Comparison of ENCODE assay signal across 8 mouse cellular contexts in the genomic region with DNA sequence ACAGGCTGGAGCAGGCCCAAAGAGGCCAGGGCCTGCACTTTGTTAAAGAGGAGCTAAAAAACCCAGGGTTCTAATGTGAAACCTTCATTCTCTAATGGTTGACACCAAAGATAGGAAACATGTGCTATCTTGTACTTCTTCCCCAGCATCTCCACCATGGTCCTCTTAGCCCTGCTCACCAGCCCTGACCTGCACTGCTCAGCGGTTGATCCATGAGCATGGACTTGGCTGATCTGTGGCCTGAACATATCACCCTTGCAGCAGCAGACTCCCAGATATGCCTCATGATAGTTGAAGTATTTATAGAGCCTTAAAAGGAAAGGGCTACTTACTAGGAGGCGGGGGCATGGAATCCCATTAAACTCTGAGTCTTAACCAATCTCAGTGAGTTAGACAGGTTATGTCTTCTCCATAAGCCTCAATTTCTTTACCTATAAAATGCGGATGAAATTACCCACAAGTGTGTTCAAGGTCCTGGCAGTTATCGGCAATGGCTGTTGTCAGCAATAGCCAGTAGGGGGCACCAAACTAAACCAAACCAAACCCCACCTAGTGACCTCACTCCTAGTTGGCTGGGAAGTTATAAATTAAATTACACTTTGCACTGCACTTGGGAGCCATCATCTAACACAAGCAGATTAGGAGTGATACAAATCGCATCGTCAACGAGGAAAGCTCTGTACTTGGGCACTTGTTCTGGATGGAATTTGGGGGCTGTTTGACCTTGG. TPM values are rescaled to one million over a fixed set of nuclear protein-coding genes. Genes with fewer than 3 reads are reported as not detected.
A peak's percentile ranks its signal among the peaks of the same experiment; 100 is the strongest.
DNase-seq lines count a peak whose midpoint lies in the region; ATAC-seq and TF ChIP-seq lines count a peak whose summit lies in the region.

No protein-coding gene starts in this region.

- ATAC-seq in embryonic facial prominence, embryonic 11.5 days (replicated peaks; ENCODE audit: insufficient number of reproducible peaks, low FRiP score, low TSS enrichment, low read depth): peak; percentile 70
- peak; percentile 62 for ATAC-seq in intestine, postnatal 0 days
- peak; percentile 61; the same call in 1 of the 2 replicates for ATAC-seq in midbrain, embryonic 11.5 days (ENCODE audit: low FRiP score)

- no peaks in the 10 kb centered on the region for H3K36me3 ChIP-seq in embryonic facial prominence, embryonic 11.5 days (replicated peaks; ENCODE audit: control insufficient read depth, insufficient read depth, low read depth, low read length)
- H3K36me3 ChIP-seq in intestine, postnatal 0 days (ENCODE audit: control insufficient read depth, insufficient read depth): no peaks in the 10 kb centered on the region
- H3K36me3 ChIP-seq in midbrain, embryonic 11.5 days (ENCODE audit: control insufficient read depth, insufficient read depth, low read length): no peaks in the 10 kb centered on the region
- no peaks in the 10 kb centered on the region for H3K36me3 ChIP-seq in spleen, adult 2 months (ENCODE audit: control insufficient read depth, insufficient read depth, low read length)

- intact Hi-C loops in left cerebral cortex, postnatal 36 days (cut with DNase I): loop anchor here (5.0 to 10.0 kb wide), 2 partner anchors 170 to 853 kb away; partner anchors contain the start of gene Anks6

- no peak overlapping the region for H3K27ac ChIP-seq in embryonic facial prominence, embryonic 11.5 days (replicated peaks; ENCODE audit: low read depth, low read length)
- H3K27ac ChIP-seq in intestine, postnatal 0 days (ENCODE audit: low read depth, low read length): no peak overlapping the region
- H3K27ac ChIP-seq in midbrain, embryonic 11.5 days (ENCODE audit: low read depth, low read length): no peak overlapping the region
- no peak overlapping the region for H3K27ac ChIP-seq in spleen, adult 2 months (ENCODE audit: insufficient read depth, low read length)

- H3K4me2 ChIP-seq in embryonic facial prominence, embryonic 11.5 days (ENCODE audit: low read depth, low read length): peak overlapping the region; percentile 42
- H3K4me2 ChIP-seq in intestine, postnatal 0 days (replicated peaks; ENCODE audit: low read depth): peak overlapping the region; percentile 53
- peak overlapping the region; percentile 37 for H3K4me2 ChIP-seq in midbrain, embryonic 11.5 days

- H3K9me3 ChIP-seq in embryonic facial prominence, embryonic 11.5 days (replicated peaks; ENCODE audit: control insufficient read depth, low read length): no peaks in the 10 kb centered on the region
- H3K9me3 ChIP-seq in intestine, postnatal 0 days (ENCODE audit: control insufficient read depth): no peaks in the 10 kb centered on the region
- no peaks in the 10 kb centered on the region for H3K9me3 ChIP-seq in midbrain, embryonic 11.5 days (ENCODE audit: control insufficient read depth, low read length)

- H3K9ac ChIP-seq in embryonic facial prominence, embryonic 11.5 days (replicated peaks; ENCODE audit: low read length): peak overlapping the region; percentile 37
- no peak overlapping the region for H3K9ac ChIP-seq in intestine, postnatal 0 days (ENCODE audit: low read depth, low read length)
- peak overlapping the region; percentile 42 for H3K9ac ChIP-seq in midbrain, embryonic 11.5 days (ENCODE audit: low read length)

- peaks cover 3% of the 10 kb centered on the region; the same call in 1 of the 2 replicates for H3K27me3 ChIP-seq in embryonic facial prominence, embryonic 11.5 days (ENCODE audit: control insufficient read depth, insufficient read depth, low read length)
- peaks cover 19% of the 10 kb centered on the region; the same call in 1 of the 2 replicates for H3K27me3 ChIP-seq in intestine, postnatal 0 days (replicated peaks; ENCODE audit: control insufficient read depth, insufficient read depth, low read length)
- peaks cover 6% of the 10 kb centered on the region; the same call in 1 of the 2 replicates for H3K27me3 ChIP-seq in midbrain, embryonic 11.5 days (ENCODE audit: control insufficient read depth, insufficient read depth, low read length)
- peaks cover 3% of the 10 kb centered on the region; the same call in 1 of the 2 replicates for H3K27me3 ChIP-seq in spleen, adult 2 months (ENCODE audit: control insufficient read depth, insufficient read depth, low read length)

- peaks cover 6% of the 10 kb centered on the region; the same call in 1 of the 2 replicates for H3K4me1 ChIP-seq in embryonic facial prominence, embryonic 11.5 days (ENCODE audit: control insufficient read depth, insufficient read depth, low read length)
- H3K4me1 ChIP-seq in intestine, postnatal 0 days (replicated peaks; ENCODE audit: control insufficient read depth, insufficient read depth, low read length): no peaks in the 10 kb centered on the region
- peaks cover 5% of the 10 kb centered on the region; the same call in 1 of the 2 replicates for H3K4me1 ChIP-seq in midbrain, embryonic 11.5 days (ENCODE audit: control insufficient read depth, insufficient read depth, low read length)
- no peaks in the 10 kb centered on the region for H3K4me1 ChIP-seq in spleen, adult 2 months (ENCODE audit: control insufficient read depth, insufficient read depth, insufficient read length)

- peak; percentile 77 for DNase-seq in 416B (ENCODE audit: low read depth)
- DNase-seq in adrenal gland, postnatal 10 days: peak; percentile 80
- peak; percentile 88 for DNase-seq in embryonic facial prominence, embryonic 11.5 days (ENCODE audit: low spot score)
- peak; percentile 66 to 83 for DNase-seq in heart, adult 18-20 months
- peak; percentile 52 to 60 for DNase-seq in left cerebral cortex, postnatal 36 days (ENCODE audit: low spot score in 2 of 2)
- DNase-seq in midbrain, embryonic 11.5 days (ENCODE audit: low spot score, missing footprints): peak; percentile 98
- DNase-seq in spleen, adult 2 months (ENCODE audit: low read depth in 1 of 2, low spot score in 2 of 2): peak; percentile 41 to 57

- 8% methylated on average over 7 of the region's 7 CpGs for WGBS in embryonic facial prominence, embryonic 11.5 days
- 7% methylated on average over 7 of the region's 7 CpGs for WGBS in intestine, postnatal 0 days
- 11% methylated on average over 7 of the region's 7 CpGs for WGBS in midbrain, embryonic 11.5 days
- 11% methylated on average over 7 of the region's 7 CpGs for WGBS in spleen, adult 2 months

- TF ChIP-seq CTCF in intestine, postnatal 0 days (IDR thresholded peaks at IDR 0.05; ENCODE audit: low read depth): peak; percentile 92
- peak; percentile 54; the same call in 1 of the 2 replicates for TF ChIP-seq CTCF in spleen, adult 2 months (IDR thresholded peaks at IDR 0.05; ENCODE audit: extremely low read depth, insufficient read depth, insufficient read length, insufficient replicate concordance)

- H3K4me3 ChIP-seq in embryonic facial prominence, embryonic 11.5 days (ENCODE audit: low read depth, low read length): no peak overlapping the region
- H3K4me3 ChIP-seq in intestine, postnatal 0 days (ENCODE audit: low read depth, low read length): no peak overlapping the region
- peak overlapping the region; percentile 6 for H3K4me3 ChIP-seq in midbrain, embryonic 11.5 days (ENCODE audit: low read depth, low read length)
- no peak overlapping the region for H3K4me3 ChIP-seq in spleen, adult 2 months (ENCODE audit: extremely low read depth, insufficient read depth, insufficient read length)

- no peak for TF ChIP-seq POLR2A in spleen, adult 2 months (IDR thresholded peaks at IDR 0.05; ENCODE audit: low read depth, low read length)

RNA-seq across cellular contexts. Expression of gene Xpa, which starts 5.9 kb away (rescaled TPM):
- total RNA-seq in adrenal gland, postnatal 10 days (2021): 10 to 100 TPM; 19.0 to 24.2 TPM
- 26.4 and 27.0 TPM in 2 replicates for polyA plus RNA-seq in embryonic facial prominence, embryonic 11.5 days (2014; fragmentation: Nextera tagmentation; extraction: Ambion mirVana)
- 1 to 10 TPM; 6.3 to 7.3 TPM for total RNA-seq in heart, adult 18-20 months (2021)
- 29.0 and 29.1 TPM in 2 replicates for polyA plus RNA-seq in intestine, postnatal 0 days (2015; fragmentation: Nextera tagmentation; extraction: Ambion mirVana)
- 10 to 100 TPM; 10.4 to 12.9 TPM for total RNA-seq in left cerebral cortex, postnatal 36 days (2021)
- polyA plus RNA-seq in midbrain, embryonic 11.5 days (2014; fragmentation: Nextera tagmentation; extraction: Ambion mirVana): 26.1 and 26.9 TPM in 2 replicates
- polyA plus RNA-seq in spleen, adult 2 months (2012; rRNA removed): 10.5 and 27.5 TPM in 2 replicates
